Mouse (Mus musculus) embryo, embryonic 11 days (tissue): Measurements from ENCODE around the gene Pax2.
A peak's percentile ranks its signal among the peaks of the same experiment; 100 is the strongest.

Experiments used
- DNase-seq: peaks from one replicate; pipeline ENCODE4 v3.0.0-alpha.2; 2015

Gene Pax2

GRCm38 (mm10) chr19:44788488-44788887 lies 32.6 kb downstream of the Pax2 start:
- no peak for DNase-seq

- DNase-seq = no peak
Measured at GRCm38 (mm10) chr19:44791981-44792380, 36.1 kb downstream of the Pax2 start.

DNA sequence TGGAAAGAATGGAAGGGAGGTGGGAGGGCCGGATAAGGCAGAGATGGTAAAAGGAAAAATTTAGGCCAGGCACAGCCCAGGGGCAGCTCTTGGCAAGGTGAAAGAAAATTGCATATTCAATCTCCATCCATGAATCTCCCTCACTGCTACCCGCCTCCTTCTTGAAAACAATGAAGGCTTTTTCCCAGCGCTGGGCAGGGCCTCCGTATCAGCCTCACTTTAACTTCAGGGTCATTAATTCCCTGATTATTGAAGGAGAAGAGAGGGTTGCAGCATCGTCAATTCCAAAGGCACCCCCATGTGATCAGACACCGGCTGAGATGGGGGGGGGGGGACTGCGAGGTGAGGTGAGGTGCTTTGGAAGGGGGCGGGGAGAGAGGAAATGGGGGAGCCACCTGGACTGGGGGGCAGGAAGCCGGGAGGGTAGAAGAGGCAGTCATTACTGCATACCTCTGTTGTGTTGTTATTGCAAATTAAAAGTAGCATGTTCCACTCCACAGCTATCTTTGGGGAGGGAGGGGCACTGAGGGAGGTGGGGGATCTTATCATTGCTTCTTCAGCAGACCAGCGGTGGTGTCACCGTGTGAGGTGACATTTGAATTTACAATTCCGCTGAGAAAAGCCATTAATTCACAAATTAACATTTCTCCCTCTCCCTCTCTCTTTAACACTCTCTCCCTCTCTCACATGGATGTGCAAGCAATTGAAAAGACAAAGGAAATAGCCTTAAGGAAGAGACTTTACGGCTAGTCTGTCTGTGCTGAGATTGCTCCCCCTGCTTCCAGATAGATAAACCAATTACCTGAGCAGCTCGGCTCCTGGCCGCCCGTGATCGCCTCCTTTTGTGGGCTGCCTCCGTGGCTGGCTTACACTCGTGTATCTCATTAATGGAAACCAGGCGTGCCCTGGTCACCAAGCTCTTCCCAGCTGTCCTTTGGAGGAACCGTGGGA lies 41.5 kb downstream of the Pax2 start:
- no peak for DNase-seq

DNA sequence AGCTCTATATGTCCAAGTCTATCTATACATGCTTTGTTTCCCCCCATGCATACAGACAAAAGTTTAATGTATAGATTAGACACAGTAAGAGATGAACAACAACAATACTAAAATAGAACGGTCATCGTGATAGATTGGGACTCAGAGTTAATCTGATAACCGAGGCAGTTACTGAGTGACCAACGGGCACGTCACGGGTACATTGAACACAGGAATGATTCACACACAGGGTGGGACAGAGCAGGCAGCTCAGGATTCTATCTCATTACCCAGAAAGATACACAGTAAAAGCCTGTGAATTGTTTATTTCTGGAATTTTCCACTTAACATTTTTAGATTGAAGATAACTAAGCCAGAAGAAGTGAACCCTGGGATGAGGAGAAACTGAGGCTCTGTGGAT lies 42.9 kb downstream of the Pax2 start:
- DNase-seq = no peak

- DNase-seq = no peak
Measured at GRCm38 (mm10) chr19:44799156-44799555, 43.3 kb downstream of the Pax2 start.

GRCm38 (mm10) chr19:44800327-44800726 lies 44.5 kb downstream of the Pax2 start:
- peak; percentile 50 for DNase-seq

- DNase-seq = peak; percentile 50
Measured at GRCm38 (mm10) chr19:44808734-44809133, 52.9 kb downstream of the Pax2 start.

DNA sequence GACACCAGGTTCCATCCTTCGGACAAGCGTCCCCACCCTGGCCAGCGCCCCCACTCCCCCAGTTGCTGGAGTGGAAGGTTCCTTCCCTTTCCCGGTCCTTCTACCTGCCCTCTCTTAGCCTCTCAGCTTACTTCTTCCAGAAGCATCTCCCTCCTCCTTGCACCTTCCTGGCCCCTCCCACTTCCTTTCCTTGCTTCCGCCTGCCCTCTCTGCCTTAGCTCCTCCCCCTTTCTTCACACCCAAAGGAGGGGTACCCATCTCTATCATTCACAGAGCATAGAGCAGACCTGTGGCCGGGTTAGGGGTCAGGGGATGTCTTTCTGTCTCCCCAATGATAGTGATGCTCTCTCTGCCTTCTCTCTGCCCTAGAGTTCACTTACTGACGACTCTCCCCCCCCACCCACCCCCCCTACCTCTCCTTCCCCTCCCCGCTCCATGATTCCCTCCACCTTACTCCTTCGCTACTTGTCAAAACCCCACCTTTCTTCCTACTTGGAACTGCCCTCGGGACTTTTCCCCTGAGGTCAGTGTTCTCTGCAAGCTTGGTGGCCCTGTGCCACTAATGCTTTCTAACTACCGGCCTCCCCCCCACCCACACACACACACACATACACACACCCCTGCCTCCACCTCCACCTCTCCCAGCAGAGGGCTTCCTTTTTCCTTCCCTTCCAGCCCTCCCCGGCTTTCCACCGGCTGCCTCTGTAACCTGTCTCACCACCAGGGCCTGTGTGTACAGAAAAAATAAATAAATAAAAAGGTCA lies 57.0 kb downstream of the Pax2 start:
- no peak for DNase-seq

DNA sequence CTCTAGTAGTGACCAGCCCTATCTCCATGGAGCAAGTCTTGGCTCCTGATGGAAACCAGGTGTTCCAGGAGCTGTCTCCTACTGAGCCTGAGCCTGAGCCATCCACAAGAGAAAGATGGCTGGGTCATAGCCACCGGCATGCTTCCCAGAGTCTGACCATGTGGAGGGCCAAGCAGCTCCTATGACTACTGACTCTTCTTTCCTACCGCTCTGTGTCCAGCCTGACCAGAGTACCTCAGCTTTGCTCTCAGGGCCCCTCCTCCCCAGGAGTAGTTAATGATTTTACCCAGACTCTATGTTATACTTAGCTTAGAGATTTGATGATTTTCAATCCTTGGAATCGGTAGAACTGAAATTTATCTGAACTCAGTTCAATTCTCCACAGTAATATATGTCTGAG lies 59.3 kb downstream of the Pax2 start:
- DNase-seq = no peak

- no peak for DNase-seq
Measured at GRCm38 (mm10) chr19:44817403-44818128, 61.7 kb downstream of the Pax2 start.

- no peak for DNase-seq
Measured at GRCm38 (mm10) chr19:44818676-44819075, 62.8 kb downstream of the Pax2 start.

GRCm38 (mm10) chr19:44821581-44821980 lies 65.7 kb downstream of the Pax2 start:
- DNase-seq = no peak

- DNase-seq = no peak
Measured at GRCm38 (mm10) chr19:44822295-44822694, 66.5 kb downstream of the Pax2 start.

DNA sequence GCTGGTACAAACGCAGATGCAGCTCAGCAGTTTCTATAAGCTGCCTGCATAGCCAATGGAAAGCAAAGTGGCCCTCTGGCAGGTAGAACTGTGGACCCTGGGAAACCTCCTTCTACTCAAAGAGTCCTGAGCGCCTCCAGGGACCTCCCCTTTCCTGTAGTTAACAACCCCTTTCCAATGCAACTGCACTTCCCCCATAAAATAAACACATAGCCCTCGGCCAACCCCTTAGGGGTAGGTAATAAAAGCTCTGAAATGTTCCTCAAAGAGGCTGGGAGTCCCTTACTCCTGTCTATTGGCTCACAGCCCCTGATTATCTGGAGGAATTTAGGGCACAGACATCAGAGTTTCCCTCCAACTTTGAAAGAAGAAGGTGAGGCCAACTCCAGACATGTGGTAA lies 67.8 kb downstream of the Pax2 start:
- no peak for DNase-seq

GRCm38 (mm10) chr19:44825216-44825768 lies 69.4 kb downstream of the Pax2 start:
- peak; percentile 55 for DNase-seq

GRCm38 (mm10) chr19:44825819-44826218 lies 70.0 kb downstream of the Pax2 start:
- DNase-seq = peak; percentile 62

GRCm38 (mm10) chr19:44833391-44833790 lies 77.5 kb downstream of the Pax2 start:
- DNase-seq = no peak

- DNase-seq = no peak
Measured at GRCm38 (mm10) chr19:44834218-44835041, 78.6 kb downstream of the Pax2 start.

DNA sequence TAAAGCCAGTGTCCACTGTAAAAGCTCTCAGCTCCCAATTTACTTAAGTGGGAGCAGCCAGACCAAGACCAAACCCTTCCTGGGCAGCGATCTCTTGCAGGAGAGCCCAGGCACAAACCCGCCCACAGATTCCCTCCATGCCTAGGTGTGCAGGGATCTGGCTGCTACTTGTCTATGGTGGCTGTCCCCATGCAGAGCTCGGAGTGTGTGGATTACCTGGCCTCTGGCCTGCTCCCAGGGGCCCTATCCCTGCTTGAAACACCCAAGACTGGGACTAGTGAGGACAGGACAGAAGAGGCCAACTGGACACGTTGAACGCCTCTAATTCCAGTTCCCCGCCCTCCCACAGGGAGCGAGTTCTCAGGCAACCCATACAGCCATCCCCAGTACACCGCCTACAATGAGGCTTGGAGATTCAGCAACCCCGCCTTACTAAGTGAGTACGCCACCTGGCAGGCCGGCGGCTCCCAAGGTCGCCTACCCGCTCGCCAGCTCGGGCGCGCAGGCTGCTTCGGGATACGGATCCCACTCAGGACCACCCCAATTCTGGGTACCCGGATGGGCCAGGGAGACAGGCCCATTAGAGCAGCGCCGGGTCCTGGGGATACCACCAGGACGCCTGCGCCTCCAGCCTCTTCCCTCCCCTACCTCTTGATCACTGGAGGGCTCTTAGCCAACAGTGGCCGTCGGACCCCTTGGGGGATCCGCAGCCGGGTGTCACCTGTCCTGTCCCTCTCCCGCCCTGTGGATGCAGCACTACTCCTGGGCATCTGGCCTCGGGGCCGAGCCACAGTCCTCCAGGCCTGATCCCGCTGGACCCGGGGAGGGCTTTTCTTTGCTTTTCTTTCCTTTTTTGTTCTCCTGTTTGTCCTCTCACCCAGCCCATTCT lies 79.4 kb downstream of the Pax2 start:
- DNase-seq = no peak

DNA sequence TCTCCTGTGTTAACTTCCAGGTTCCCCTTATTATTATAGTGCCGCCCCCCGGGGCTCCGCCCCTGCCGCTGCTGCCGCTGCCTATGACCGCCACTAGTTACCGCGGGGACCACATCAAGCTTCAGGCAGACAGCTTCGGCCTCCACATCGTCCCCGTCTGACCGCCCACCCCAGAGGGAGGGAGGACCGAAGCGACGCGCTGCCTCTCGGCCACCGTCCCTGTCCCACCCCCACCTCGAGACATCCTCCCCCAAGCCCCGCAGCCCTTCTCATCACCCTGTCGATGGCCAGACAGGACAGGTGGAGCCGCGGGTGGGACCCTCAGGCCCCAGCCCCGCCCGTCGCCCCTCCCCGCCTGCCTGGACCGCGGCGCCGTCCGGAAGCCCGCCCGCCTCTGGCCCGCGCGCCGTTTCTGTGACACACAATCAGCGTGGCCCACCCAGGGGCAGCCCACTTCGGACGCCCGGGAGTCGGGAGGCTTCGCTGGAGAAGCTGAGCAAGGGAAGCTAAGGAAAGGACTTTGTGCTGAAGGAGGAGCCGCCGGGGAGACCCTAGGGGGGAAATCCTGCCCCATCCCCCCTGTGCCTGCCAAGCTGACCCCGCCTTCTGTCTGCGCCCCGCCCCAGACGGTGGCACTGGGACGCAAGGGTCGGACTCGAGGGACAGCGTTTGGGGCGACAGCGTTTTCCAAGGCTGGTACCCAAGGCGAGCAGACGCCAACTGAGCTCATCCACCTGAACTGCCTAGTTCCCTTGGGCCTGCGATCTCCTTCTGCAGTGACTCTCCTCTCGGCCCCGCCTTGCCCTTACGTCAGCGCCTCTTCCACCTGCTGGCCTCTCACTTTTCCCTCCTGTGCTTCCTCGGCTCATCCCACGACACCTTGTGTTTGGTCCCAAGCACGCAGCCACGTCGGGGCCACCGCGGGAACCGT lies 80.4 kb downstream of the Pax2 start:
- peak; percentile 56 for DNase-seq
